Mouse (Mus musculus): ENCODE measurements around the gene Hjurp. TPM values are rescaled to one million over a fixed set of nuclear protein-coding genes. Genes with fewer than 3 reads are reported as not detected.

Gene Hjurp
- polyA plus RNA-seq, 1 experiment = 217 TPM

DNA sequence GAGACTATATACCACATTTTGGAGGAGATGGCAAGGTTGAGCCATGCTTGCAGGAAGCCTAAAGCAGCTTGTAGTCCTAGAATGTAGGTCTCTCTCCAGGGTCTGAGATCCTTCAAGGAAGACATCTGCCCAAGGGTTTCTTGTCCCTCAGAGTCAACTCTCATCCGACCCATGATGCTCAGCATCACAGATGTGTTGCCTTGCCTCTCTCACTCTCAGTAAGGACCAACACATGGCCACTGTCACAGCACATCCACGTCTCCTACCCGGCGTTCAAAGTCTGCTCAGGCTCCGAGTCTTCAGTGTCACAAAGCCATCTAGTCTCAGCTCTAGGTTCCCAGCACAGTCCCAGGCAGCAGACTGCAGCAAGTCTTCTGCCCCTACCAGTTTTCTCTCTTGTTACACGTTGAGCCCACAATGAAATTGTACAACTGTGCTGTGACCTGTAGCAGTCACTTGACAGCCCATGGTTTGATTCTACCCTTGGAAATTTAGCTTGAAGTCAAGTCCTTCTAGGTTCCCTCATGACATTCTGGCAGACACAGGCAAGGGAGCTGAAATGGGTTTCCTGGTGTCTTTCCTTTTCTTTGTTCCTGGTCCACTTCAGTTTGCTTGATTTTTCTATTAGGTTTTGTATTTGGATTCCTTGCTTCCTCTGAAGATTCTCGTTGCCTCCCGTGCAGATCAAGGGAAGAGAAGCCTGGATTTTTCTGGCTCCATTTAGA is 27.0 kb upstream of the Hjurp start:
- TF ChIP-seq POLR2A (IDR thresholded peaks at IDR 0.05; ENCODE audit: insufficient read depth, low read length) = no peak
- no peak for TF ChIP-seq CTCF (IDR thresholded peaks at IDR 0.05; ENCODE audit: low read depth, low read length)
- TF ChIP-seq EP300 (IDR thresholded peaks at IDR 0.05; ENCODE audit: insufficient read depth, low read depth, low read length) = no peak
- H3K36me3 ChIP-seq (ENCODE audit: control insufficient read depth, insufficient read depth, low read length, poor library complexity, severe bottlenecking) = no peaks in the 10 kb centered on the region
- no peaks in the 10 kb centered on the region for H3K27me3 ChIP-seq (ENCODE audit: control insufficient read depth, insufficient read depth, low read length, poor library complexity, severe bottlenecking)
- no peaks in the 10 kb centered on the region for H3K4me1 ChIP-seq (ENCODE audit: control insufficient read depth, insufficient read depth, low read length)
- no peak overlapping the region for H3K9ac ChIP-seq (ENCODE audit: low read depth, poor library complexity, severe bottlenecking)
- H3K9me3 ChIP-seq (replicated peaks; ENCODE audit: control insufficient read depth, insufficient read depth, low read length, poor library complexity, severe bottlenecking) = no peaks in the 10 kb centered on the region
- no peak overlapping the region for H3K4me3 ChIP-seq (ENCODE audit: low read depth, low read length)
- H3K27ac ChIP-seq (ENCODE audit: insufficient read depth, low read length) = no peak overlapping the region

- no peak overlapping the region for H3K4me3 ChIP-seq (ENCODE audit: low read depth, low read length)
- H3K27me3 ChIP-seq (ENCODE audit: control insufficient read depth, insufficient read depth, low read length, poor library complexity, severe bottlenecking) = no peaks in the 10 kb centered on the region
- no peaks in the 10 kb centered on the region for H3K9me3 ChIP-seq (replicated peaks; ENCODE audit: control insufficient read depth, insufficient read depth, low read length, poor library complexity, severe bottlenecking)
- TF ChIP-seq EP300 (IDR thresholded peaks at IDR 0.05; ENCODE audit: insufficient read depth, low read depth, low read length) (no peak), CTCF (IDR thresholded peaks at IDR 0.05; ENCODE audit: low read depth, low read length) (no peak), POLR2A (IDR thresholded peaks at IDR 0.05; ENCODE audit: insufficient read depth, low read length) (no peak)
- no peaks in the 10 kb centered on the region for H3K36me3 ChIP-seq (ENCODE audit: control insufficient read depth, insufficient read depth, low read length, poor library complexity, severe bottlenecking)
- H3K9ac ChIP-seq (ENCODE audit: low read depth, poor library complexity, severe bottlenecking) = no peak overlapping the region
- H3K27ac ChIP-seq (ENCODE audit: insufficient read depth, low read length) = no peak overlapping the region
- H3K4me1 ChIP-seq (ENCODE audit: control insufficient read depth, insufficient read depth, low read length) = no peaks in the 10 kb centered on the region
These were observed 26.3 kb upstream of the Hjurp start for GRCm38 (mm10) chr1:88303762-88304161.

GRCm38 (mm10) chr1:88302057-88302740 is 24.8 kb upstream of the Hjurp start:
- no peaks in the 10 kb centered on the region for H3K4me1 ChIP-seq (ENCODE audit: control insufficient read depth, insufficient read depth, low read length)
- no peaks in the 10 kb centered on the region for H3K27me3 ChIP-seq (ENCODE audit: control insufficient read depth, insufficient read depth, low read length, poor library complexity, severe bottlenecking)

GRCm38 (mm10) chr1:88301121-88302014 is 23.9 kb upstream of the Hjurp start:
- TF ChIP-seq POLR2A (IDR thresholded peaks at IDR 0.05; ENCODE audit: insufficient read depth, low read length) = no peak
- TF ChIP-seq EP300 (IDR thresholded peaks at IDR 0.05; ENCODE audit: insufficient read depth, low read depth, low read length) = no peak

More at GRCm38 (mm10) chr1:88302057-88302740, 24.8 kb upstream of the Hjurp start:
- no peaks in the 10 kb centered on the region for H3K36me3 ChIP-seq (ENCODE audit: control insufficient read depth, insufficient read depth, low read length, poor library complexity, severe bottlenecking)
- no peak overlapping the region for H3K27ac ChIP-seq (ENCODE audit: insufficient read depth, low read length)
- TF ChIP-seq CTCF (IDR thresholded peaks at IDR 0.05; ENCODE audit: low read depth, low read length) (no peak), EP300 (IDR thresholded peaks at IDR 0.05; ENCODE audit: insufficient read depth, low read depth, low read length) (no peak), POLR2A (IDR thresholded peaks at IDR 0.05; ENCODE audit: insufficient read depth, low read length) (no peak)
- no peaks in the 10 kb centered on the region for H3K9me3 ChIP-seq (replicated peaks; ENCODE audit: control insufficient read depth, insufficient read depth, low read length, poor library complexity, severe bottlenecking)
- H3K4me3 ChIP-seq (ENCODE audit: low read depth, low read length) = no peak overlapping the region
- no peak overlapping the region for H3K9ac ChIP-seq (ENCODE audit: low read depth, poor library complexity, severe bottlenecking)

GRCm38 (mm10) chr1:88300301-88301050 is 23.0 kb upstream of the Hjurp start:
- no peak overlapping the region for H3K4me3 ChIP-seq (ENCODE audit: low read depth, low read length)
- no peaks in the 10 kb centered on the region for H3K27me3 ChIP-seq (ENCODE audit: control insufficient read depth, insufficient read depth, low read length, poor library complexity, severe bottlenecking)
- TF ChIP-seq POLR2A (IDR thresholded peaks at IDR 0.05; ENCODE audit: insufficient read depth, low read length) (no peak), EP300 (IDR thresholded peaks at IDR 0.05; ENCODE audit: insufficient read depth, low read depth, low read length) (no peak), CTCF (IDR thresholded peaks at IDR 0.05; ENCODE audit: low read depth, low read length) (no peak)
- H3K36me3 ChIP-seq (ENCODE audit: control insufficient read depth, insufficient read depth, low read length, poor library complexity, severe bottlenecking) = no peaks in the 10 kb centered on the region
- H3K9me3 ChIP-seq (replicated peaks; ENCODE audit: control insufficient read depth, insufficient read depth, low read length, poor library complexity, severe bottlenecking) = no peaks in the 10 kb centered on the region
- no peak overlapping the region for H3K27ac ChIP-seq (ENCODE audit: insufficient read depth, low read length)
- H3K9ac ChIP-seq (ENCODE audit: low read depth, poor library complexity, severe bottlenecking) = no peak overlapping the region
- no peaks in the 10 kb centered on the region for H3K4me1 ChIP-seq (ENCODE audit: control insufficient read depth, insufficient read depth, low read length)

More at GRCm38 (mm10) chr1:88301121-88302014, 23.9 kb upstream of the Hjurp start:
- no peak overlapping the region for H3K27ac ChIP-seq (ENCODE audit: insufficient read depth, low read length)
- no peaks in the 10 kb centered on the region for H3K9me3 ChIP-seq (replicated peaks; ENCODE audit: control insufficient read depth, insufficient read depth, low read length, poor library complexity, severe bottlenecking)
- H3K36me3 ChIP-seq (ENCODE audit: control insufficient read depth, insufficient read depth, low read length, poor library complexity, severe bottlenecking) = no peaks in the 10 kb centered on the region
- no peak overlapping the region for H3K4me3 ChIP-seq (ENCODE audit: low read depth, low read length)
- no peaks in the 10 kb centered on the region for H3K27me3 ChIP-seq (ENCODE audit: control insufficient read depth, insufficient read depth, low read length, poor library complexity, severe bottlenecking)
- no peak overlapping the region for H3K9ac ChIP-seq (ENCODE audit: low read depth, poor library complexity, severe bottlenecking)
- no peaks in the 10 kb centered on the region for H3K4me1 ChIP-seq (ENCODE audit: control insufficient read depth, insufficient read depth, low read length)

Data from ES-Bruce4 (cell line).